Mouse (Mus musculus) neural tube, embryonic 13.5 days (tissue): ENCODE measurements around the gene Prap1. TPM values are rescaled to one million over a fixed set of nuclear protein-coding genes. Genes with fewer than 3 reads are reported as not detected.

Source experiments
- ATAC-seq: fragments of 200-750 bp; cut with Nextera tagmentation; 2 replicates; pipeline ENCODE4 v1.8.0; 2017; ENCODE audit warnings: low read depth, mild to moderate bottlenecking, moderate TSS enrichment, moderate library complexity
- H3K27ac ChIP-seq: fragments of 300-500 bp; sonication (generic); replicated peaks from 2 replicates; pipeline ENCODE4 v1.5.1; 2015; ENCODE audit warnings: moderate library complexity, mild to moderate bottlenecking, inconsistent platforms
- H3K27me3 ChIP-seq: fragments of 300-500 bp; sonication (generic); 2 replicates; pipeline ENCODE4 v1.6.1; 2015; ENCODE audit warnings: mild to moderate bottlenecking, inconsistent platforms
- H3K36me3 ChIP-seq: fragments of 300-500 bp; sonication (generic); 2 replicates; pipeline ENCODE4 v1.6.1; 2015; ENCODE audit warnings: mild to moderate bottlenecking, inconsistent platforms
- H3K4me1 ChIP-seq: fragments of 300-500 bp; sonication (generic); replicated peaks from 2 replicates; pipeline ENCODE4 v1.6.1; 2015; ENCODE audit warnings: inconsistent platforms
- H3K4me2 ChIP-seq: fragments of 300-500 bp; sonication (generic); 2 replicates; pipeline ENCODE4 v1.6.1; 2015; ENCODE audit warnings: inconsistent platforms, mild to moderate bottlenecking, moderate library complexity
- H3K4me3 ChIP-seq: fragments of 300-500 bp; sonication (generic); 2 replicates; pipeline ENCODE4 v1.5.1; 2015; ENCODE audit warnings: mild to moderate bottlenecking, inconsistent platforms
- H3K9ac ChIP-seq: fragments of 300-500 bp; sonication (generic); 2 replicates; pipeline ENCODE4 v1.6.1; 2015; ENCODE audit warnings: moderate library complexity, mild to moderate bottlenecking, inconsistent platforms
- H3K9me3 ChIP-seq: fragments of 300-500 bp; sonication (generic); 2 replicates; pipeline ENCODE4 v1.6.1; 2016; ENCODE audit warnings: inconsistent platforms
- WGBS: fragments of 180-500 bp; shearing (Covaris S2); methylation state at CpG from one replicate; pipeline ENCODE4 v1.1.7; 2015; 5-methylcytosine and 5-hydroxymethylcytosine counted together
- polyA plus RNA-seq: library from polyadenylated mRNA; unstranded; fragments of >200 nt; fragmentation: Nextera tagmentation; extraction: Ambion mirVana; gene quantifications from 2 replicates; pipeline ENCODE4 v1.2.1, GENCODE M21; 2015

The Prap1 gene
- polyA plus RNA-seq, 1 experiment from 2014 or later, result not detected

- 1% methylated on average over 6 of the region's 6 CpGs for WGBS
- H3K4me1 ChIP-seq, result peaks cover 60% of the 10 kb centered on the region
- peak overlapping the region; percentile 33 for H3K4me3 ChIP-seq
Observed at GRCm38 (mm10) chr7:140061832-140062130, 31.4 kb upstream of the Prap1 start.

GRCm38 (mm10) chr7:140062307-140062706 is 30.9 kb upstream of the Prap1 start:
- ATAC-seq, result 0 out of 2 replicates have a peak, but pooled peaks have one; percentile 9
- H3K36me3 ChIP-seq, result no peaks in the 10 kb centered on the region
- H3K4me2 ChIP-seq, result peak overlapping the region; percentile 67
- H3K27me3 ChIP-seq, result peaks cover 24% of the 10 kb centered on the region
- peak overlapping the region; percentile 75 for H3K27ac ChIP-seq
- no peaks in the 10 kb centered on the region for H3K9me3 ChIP-seq
- H3K4me3 ChIP-seq, result no peak overlapping the region
- WGBS, result 9% methylated on average over 11 of the region's 11 CpGs
- H3K4me1 ChIP-seq, result peaks cover 55% of the 10 kb centered on the region
- H3K9ac ChIP-seq, result no peak overlapping the region

More at GRCm38 (mm10) chr7:140061832-140062130, 31.4 kb upstream of the Prap1 start:
- Histone ChIP-seq H3K27me3 (peaks cover 24% of the 10 kb centered on the region), H3K9ac (peak overlapping the region; percentile 70; the same call in 1 of the 2 replicates), H3K36me3 (no peaks in the 10 kb centered on the region), H3K9me3 (no peaks in the 10 kb centered on the region), H3K4me2 (peak overlapping the region; percentile 67), H3K27ac (peak overlapping the region; percentile 75)
- ATAC-seq, result no peak

DNA sequence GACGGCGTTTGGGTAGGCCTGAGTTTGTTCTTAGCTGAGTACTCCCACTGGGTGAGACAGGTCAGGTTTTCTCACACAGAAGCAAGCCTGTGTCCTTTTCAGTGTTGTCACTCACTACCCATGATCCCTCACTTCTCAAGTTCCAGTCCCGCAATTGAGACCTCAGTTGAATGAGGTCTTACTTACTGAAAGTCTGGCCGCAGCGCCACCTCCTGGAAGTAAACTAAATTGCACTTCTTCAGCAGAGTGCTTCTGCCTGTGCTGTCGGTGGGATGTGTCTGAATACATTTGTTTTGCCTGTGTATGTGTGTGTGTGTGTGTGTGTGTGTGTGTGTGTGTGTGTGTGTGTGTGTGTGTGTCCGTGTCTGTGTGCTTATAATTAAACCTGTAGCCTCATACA is 30.1 kb upstream of the Prap1 start:
- WGBS, result 16% methylated on average over 7 of the region's 7 CpGs
- Histone ChIP-seq H3K9me3 (no peaks in the 10 kb centered on the region), H3K4me2 (no peak overlapping the region), H3K4me3 (no peak overlapping the region), H3K27me3 (peaks cover 24% of the 10 kb centered on the region), H3K9ac (no peak overlapping the region), H3K4me1 (peaks cover 49% of the 10 kb centered on the region), H3K27ac (no peak overlapping the region; the same call in 1 of the 2 replicates), H3K36me3 (no peaks in the 10 kb centered on the region)
- no peak for ATAC-seq

DNA sequence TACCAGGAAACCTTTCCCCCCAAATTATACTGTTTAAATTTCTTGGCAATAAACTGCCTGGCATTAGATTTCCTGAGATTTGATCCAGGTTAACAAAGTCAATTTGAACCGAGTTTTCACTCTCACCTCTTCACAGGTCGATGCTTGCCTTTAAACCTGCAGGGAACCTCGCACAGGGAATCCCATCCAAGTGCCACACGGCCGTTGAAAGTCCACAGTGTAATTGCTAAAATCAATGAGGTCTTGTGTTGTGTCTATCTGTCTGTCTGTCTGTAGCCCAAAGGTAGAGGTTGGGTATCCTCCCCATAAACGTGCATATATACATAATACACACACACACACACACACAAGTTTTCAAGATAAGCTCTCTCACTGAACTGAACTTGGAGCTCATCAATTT is 25.8 kb upstream of the Prap1 start:
- no peak overlapping the region for H3K9ac ChIP-seq

GRCm38 (mm10) chr7:140070042-140070711 is 23.0 kb upstream of the Prap1 start:
- Histone ChIP-seq H3K4me2 (peak overlapping the region; percentile 42), H3K27ac (no peak overlapping the region), H3K9me3 (no peaks in the 10 kb centered on the region), H3K4me3 (peak overlapping the region; percentile 17), H3K4me1 (0 out of 2 replicates have a peak, but pooled peaks cover 4% of the 10 kb centered on the region), H3K27me3 (peaks cover 6% of the 10 kb centered on the region; the same call in 1 of the 2 replicates), H3K36me3 (peaks cover 29% of the 10 kb centered on the region; the same call in 1 of the 2 replicates), H3K9ac (peak overlapping the region; percentile 38; the same call in 1 of the 2 replicates)
- ATAC-seq, result no peak
- 42% methylated on average over 39 of the region's 39 CpGs for WGBS

More for the DNA sequence above, 25.8 kb upstream of the Prap1 start:
- no peak for ATAC-seq
- no peaks in the 10 kb centered on the region for H3K9me3 ChIP-seq
- H3K36me3 ChIP-seq, result peaks cover 16% of the 10 kb centered on the region; the same call in 1 of the 2 replicates
- H3K4me1 ChIP-seq, result peaks cover 10% of the 10 kb centered on the region
- H3K27ac ChIP-seq, result no peak overlapping the region
- peaks cover 11% of the 10 kb centered on the region; the same call in 1 of the 2 replicates for H3K27me3 ChIP-seq
- H3K4me2 ChIP-seq, result no peak overlapping the region
- WGBS, result 70% methylated on average over 6 of the region's 6 CpGs
- H3K4me3 ChIP-seq, result no peak overlapping the region

- peaks cover 12% of the 10 kb centered on the region for H3K27me3 ChIP-seq
- ATAC-seq, result no peak
- no peak overlapping the region for H3K27ac ChIP-seq
- H3K4me3 ChIP-seq, result no peak overlapping the region
- no peak overlapping the region for H3K4me2 ChIP-seq
- H3K36me3 ChIP-seq, result peaks cover 10% of the 10 kb centered on the region; the same call in 1 of the 2 replicates
- peaks cover 35% of the 10 kb centered on the region for H3K4me1 ChIP-seq
- 82% methylated on average over 6 of the region's 6 CpGs for WGBS
- H3K9me3 ChIP-seq, result no peaks in the 10 kb centered on the region
- H3K9ac ChIP-seq, result no peak overlapping the region
Observed at GRCm38 (mm10) chr7:140077698-140078097, 15.5 kb upstream of the Prap1 start.

DNA sequence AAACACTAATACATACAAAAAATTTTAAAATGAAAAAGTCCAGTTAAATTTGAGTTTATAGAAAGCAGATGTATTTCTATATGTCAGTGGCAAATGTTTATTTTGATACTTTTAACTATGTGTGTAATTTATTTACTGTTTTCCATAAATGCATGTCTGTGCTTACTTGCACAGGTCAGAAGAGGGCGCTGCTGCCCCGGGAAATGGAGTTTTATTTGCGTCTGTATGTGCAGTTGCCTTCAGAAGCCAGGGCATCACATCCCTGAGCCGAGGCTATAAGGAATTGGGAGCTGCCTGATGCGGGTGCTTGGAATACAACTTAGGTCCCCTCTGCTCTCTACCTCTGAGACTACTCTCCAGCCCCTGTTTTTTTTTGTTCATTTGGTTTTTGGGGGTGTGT is 14.5 kb upstream of the Prap1 start:
- Histone ChIP-seq H3K27ac (0 out of 2 replicates have a peak overlapping the region, but pooled peaks have one; percentile 86), H3K9ac (no peak overlapping the region), H3K4me2 (no peak overlapping the region), H3K9me3 (no peaks in the 10 kb centered on the region), H3K27me3 (peaks cover 11% of the 10 kb centered on the region), H3K36me3 (peaks cover 1% of the 10 kb centered on the region; the same call in 1 of the 2 replicates), H3K4me3 (no peak overlapping the region), H3K4me1 (peaks cover 41% of the 10 kb centered on the region)
- no peak for ATAC-seq
- 6% methylated on average over 5 of the region's 5 CpGs for whole genome bisulfite sequencing

DNA sequence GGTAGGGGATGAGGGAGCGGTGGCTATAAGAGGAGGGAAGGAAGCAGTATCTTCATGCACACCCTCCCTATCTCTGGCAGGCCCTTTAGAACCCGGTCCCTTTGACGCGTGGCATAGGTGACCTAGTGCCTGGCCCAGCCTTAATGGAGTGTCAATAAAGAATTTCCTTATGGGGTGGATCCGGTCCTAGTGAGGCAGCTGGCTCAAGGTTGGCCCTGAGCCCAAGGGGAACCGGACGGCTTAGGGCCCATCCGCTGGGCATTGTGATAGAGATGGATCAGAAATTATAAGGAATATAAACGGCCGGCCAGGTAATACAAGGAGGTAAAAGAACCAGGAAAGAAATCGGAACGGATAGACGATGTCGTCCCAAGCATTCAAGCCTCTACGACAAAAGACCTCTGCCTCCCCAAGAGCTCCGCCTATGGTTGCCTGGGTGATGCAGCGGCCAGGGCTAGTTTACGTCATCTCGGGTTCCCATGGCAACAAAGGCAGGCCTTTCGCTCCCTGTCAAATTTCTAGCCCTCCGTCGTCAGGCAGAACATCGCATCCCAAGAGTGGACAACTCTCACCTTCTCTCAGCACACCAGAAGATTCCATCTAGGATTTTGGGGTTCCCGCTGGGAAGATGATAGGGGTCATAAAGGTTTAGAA is 12.6 kb upstream of the Prap1 start:
- WGBS, result 1% methylated on average over 24 of the region's 24 CpGs
- Histone ChIP-seq H3K4me2 (peak overlapping the region; percentile 66), H3K4me1 (peaks cover 41% of the 10 kb centered on the region), H3K27ac (peak overlapping the region; percentile 86), H3K36me3 (no peaks in the 10 kb centered on the region), H3K27me3 (peaks cover 11% of the 10 kb centered on the region), H3K9ac (peak overlapping the region; percentile 73), H3K4me3 (peak overlapping the region; percentile 50), H3K9me3 (no peaks in the 10 kb centered on the region)
- ATAC-seq, result peak; percentile 76

GRCm38 (mm10) chr7:140081408-140082241 is 11.6 kb upstream of the Prap1 start:
- no peaks in the 10 kb centered on the region for H3K9me3 ChIP-seq
- H3K9ac ChIP-seq, result peak overlapping the region; percentile 73
- peak overlapping the region; percentile 66 for H3K4me2 ChIP-seq
- ATAC-seq, result peak; percentile 49; the same call in 1 of the 2 replicates
- peak overlapping the region; percentile 50 for H3K4me3 ChIP-seq
- H3K27me3 ChIP-seq, result peaks cover 11% of the 10 kb centered on the region
- no peaks in the 10 kb centered on the region for H3K36me3 ChIP-seq
- peak overlapping the region; percentile 86 for H3K27ac ChIP-seq
- 12% methylated on average over 20 of the region's 20 CpGs for WGBS
- H3K4me1 ChIP-seq, result peaks cover 41% of the 10 kb centered on the region

GRCm38 (mm10) chr7:140082242-140082678 is 10.9 kb upstream of the Prap1 start, which contains the start of gene Caly:
Gene Caly (minus strand): TSS chr7:140082548.
- Histone ChIP-seq H3K27ac (peak within 1 kb of the TSS; percentile 86), H3K9me3 (no peaks in the 10 kb centered on the region), H3K4me3 (peak within 1 kb of the TSS; percentile 50), H3K9ac (peak within 1 kb of the TSS; percentile 73), H3K4me2 (peak within 1 kb of the TSS; percentile 66), H3K4me1 (peaks cover 41% of the 10 kb centered on the region), H3K36me3 (no peaks in the 10 kb centered on the region), H3K27me3 (peaks cover 11% of the 10 kb centered on the region)
- 2% methylated on average over 18 of the region's 18 CpGs for WGBS
- ATAC-seq, result peak; percentile 84

- Histone ChIP-seq H3K4me2 (no peak overlapping the region), H3K4me3 (no peak overlapping the region), H3K27ac (no peak overlapping the region), H3K9ac (no peak overlapping the region), H3K36me3 (no peaks in the 10 kb centered on the region), H3K4me1 (no peaks in the 10 kb centered on the region), H3K9me3 (no peaks in the 10 kb centered on the region), H3K27me3 (no peaks in the 10 kb centered on the region)
- WGBS, result 79% methylated on average over 10 of the region's 10 CpGs
- ATAC-seq, result no peak
Observed at GRCm38 (mm10) chr7:140090601-140091000, 2.6 kb upstream of the Prap1 start.
